Mouse (Mus musculus) bone marrow macrophage, adult 2 months (primary cell): ENCODE results near the gene B3gnt5.

Source experiments
- CTCF ChIP-seq: IDR thresholded peaks from 2 replicates; pipeline ENCODE4 v1.5.1; 2012; ENCODE audit warnings: low read depth, mild to moderate bottlenecking, low read length, moderate library complexity
- POLR2A ChIP-seq: IDR thresholded peaks from 2 replicates; pipeline ENCODE4 v1.6.1; 2012; ENCODE audit warnings: mild to moderate bottlenecking, low read depth, low read length, borderline replicate concordance

DNA sequence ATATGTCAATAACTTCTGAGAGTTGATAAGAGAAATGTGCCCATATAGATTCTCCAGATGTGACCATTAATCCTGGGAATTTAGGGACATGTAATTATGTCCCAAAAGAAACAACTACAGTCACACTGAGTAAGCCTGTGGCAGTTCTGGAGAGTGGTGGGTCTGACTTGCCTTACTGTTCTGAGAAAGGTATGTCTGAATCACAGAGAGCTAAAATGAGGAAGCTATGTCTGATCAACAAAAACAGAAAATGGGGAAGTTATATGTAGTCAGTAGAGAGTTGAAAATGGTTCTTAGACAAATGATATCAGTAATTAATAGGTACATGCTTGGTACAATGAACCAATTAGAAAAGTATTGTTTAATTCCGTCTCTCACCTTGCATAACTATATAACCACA is 27.1 kb upstream of the B3gnt5 start:
- TF ChIP-seq POLR2A (no peak), CTCF (no peak)
